Comparison of ENCODE assay signal across 9 mouse cellular contexts in the genomic region with DNA sequence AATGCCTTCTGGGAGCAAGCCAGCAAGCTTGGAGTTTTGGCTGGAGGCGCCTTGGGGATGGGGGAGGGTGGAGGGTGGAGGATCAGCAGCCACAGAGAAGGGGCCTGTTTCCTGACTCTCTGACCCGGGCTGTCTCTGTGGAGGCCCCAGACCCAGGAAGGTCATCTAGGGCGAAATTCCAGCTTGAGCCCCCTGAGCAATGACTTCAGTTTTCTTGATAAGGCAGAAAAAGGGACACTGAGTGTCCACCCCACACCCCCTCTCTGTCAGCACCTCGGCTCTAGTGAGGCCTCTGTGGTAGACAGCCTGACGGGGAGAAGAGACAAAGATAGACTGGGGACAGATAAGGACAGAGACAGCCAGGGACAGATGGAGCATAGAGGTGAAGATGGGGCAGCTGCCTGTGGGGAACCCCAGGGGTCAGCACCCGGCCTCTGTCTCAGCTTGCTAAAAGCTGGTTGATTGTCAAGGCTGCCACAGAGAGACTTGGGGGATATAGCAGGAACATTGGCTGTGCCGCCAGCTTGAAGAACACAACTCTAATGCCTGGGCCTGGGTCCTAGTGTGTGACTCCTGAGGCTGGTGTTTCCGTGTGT.
DNase-seq lines count a peak whose midpoint lies in the region; ATAC-seq and TF ChIP-seq lines count a peak whose summit lies in the region.
"Had no signal": no experiment of that assay in that cellular context is flagged by ENCODE, and none has a peak within 500 bp of the region (broad histone marks: within the 10 kb centered on the region; RNA-seq: fewer than 3 reads in every experiment).

No protein-coding gene starts in this region.

- 0 out of 2 replicates have a peak, but pooled peaks cover 1% of the 10 kb centered on the region for H3K36me3 ChIP-seq in lung, embryonic 14.5 days (ENCODE audit: insufficient read depth)
- no peaks in the 10 kb centered on the region for H3K36me3 ChIP-seq in heart, embryonic 11.5 days (ENCODE audit: control insufficient read depth, insufficient read depth, low read length)
- peaks cover 2% of the 10 kb centered on the region for H3K36me3 ChIP-seq in liver, embryonic 12.5 days

- peak; percentile 36 for DNase-seq in adrenal gland, postnatal 10 days
- DNase-seq in adrenal gland, adult 2 months = no peak
- peak; percentile 77 for DNase-seq in lung, embryonic 14.5 days
- no peak for DNase-seq in lung, postnatal 14 days
- no peak for DNase-seq in layer of hippocampus, adult 9-10 months (ENCODE audit: low spot score)
- no peak for DNase-seq in adipocyte (ENCODE audit: low spot score)

- no peak overlapping the region for H3K4me3 ChIP-seq in lung, embryonic 14.5 days (ENCODE audit: low read depth, low read length)
- H3K4me3 ChIP-seq in heart, embryonic 11.5 days (ENCODE audit: low read depth, low read length) = no peak overlapping the region
- H3K4me3 ChIP-seq in liver, embryonic 12.5 days = no peak overlapping the region
- H3K4me3 ChIP-seq: erythroblast, embryonic 14.5 days had no signal

- peak; percentile 52 for ATAC-seq in lung, embryonic 14.5 days (ENCODE audit: insufficient read depth)
- no peak for ATAC-seq in heart, embryonic 11.5 days (replicated peaks; ENCODE audit: insufficient number of reproducible peaks, low FRiP score, low TSS enrichment)
- peak; percentile 54 for ATAC-seq in liver, embryonic 12.5 days

- WGBS in lung, embryonic 14.5 days = 33% methylated on average over 8 of the region's 8 CpGs
- WGBS in heart, embryonic 11.5 days (ENCODE audit: insufficient replicate concordance) = 14% methylated on average over 8 of the region's 8 CpGs
- 25% methylated on average over 8 of the region's 8 CpGs for WGBS in liver, embryonic 12.5 days (ENCODE audit: insufficient replicate concordance)

- H3K9me3 ChIP-seq in lung, embryonic 14.5 days (ENCODE audit: low read depth, low read length) = no peaks in the 10 kb centered on the region
- no peaks in the 10 kb centered on the region for H3K9me3 ChIP-seq in heart, embryonic 11.5 days (replicated peaks; ENCODE audit: control insufficient read depth, low read length)
- no peaks in the 10 kb centered on the region for H3K9me3 ChIP-seq in liver, embryonic 12.5 days (replicated peaks)

- H3K27ac ChIP-seq in lung, embryonic 14.5 days (ENCODE audit: low read depth) = peak overlapping the region; percentile 74; the same call in 1 of the 2 replicates
- H3K27ac ChIP-seq in heart, embryonic 11.5 days (ENCODE audit: low read depth, low read length) = peak overlapping the region; percentile 78
- H3K27ac ChIP-seq in liver, embryonic 12.5 days = no peak overlapping the region

- no peaks in the 10 kb centered on the region for H3K27me3 ChIP-seq in lung, embryonic 14.5 days (ENCODE audit: insufficient read depth, low read length)
- H3K27me3 ChIP-seq in heart, embryonic 11.5 days (ENCODE audit: control insufficient read depth, insufficient read depth, low read length) = 0 out of 2 replicates have a peak, but pooled peaks cover 2% of the 10 kb centered on the region
- H3K27me3 ChIP-seq in liver, embryonic 12.5 days (replicated peaks) = no peaks in the 10 kb centered on the region

- H3K9ac ChIP-seq in lung, embryonic 14.5 days = no peak overlapping the region
- no peak overlapping the region for H3K9ac ChIP-seq in heart, embryonic 11.5 days (ENCODE audit: low read depth, low read length)
- no peak overlapping the region for H3K9ac ChIP-seq in liver, embryonic 12.5 days

- peaks cover 11% of the 10 kb centered on the region for H3K4me1 ChIP-seq in lung, embryonic 14.5 days (ENCODE audit: insufficient read depth)
- H3K4me1 ChIP-seq in heart, embryonic 11.5 days (ENCODE audit: control insufficient read depth, insufficient read depth, low read length) = peaks cover 25% of the 10 kb centered on the region
- peaks cover 11% of the 10 kb centered on the region for H3K4me1 ChIP-seq in liver, embryonic 12.5 days

- TF ChIP-seq CTCF in lung, embryonic 14.5 days (IDR thresholded peaks at IDR 0.05; ENCODE audit: low read depth) = no peak

- H3K4me2 ChIP-seq in lung, embryonic 14.5 days = no peak overlapping the region
- H3K4me2 ChIP-seq in heart, embryonic 11.5 days = 0 out of 2 replicates have a peak overlapping the region, but pooled peaks have one; percentile 14
- no peak overlapping the region for H3K4me2 ChIP-seq in liver, embryonic 12.5 days

Comparison
In these comparisons a context has a peak if more than half of its experiments do, and no peak if none do; other contexts are left out.
1. DNase-seq: peak in adrenal gland, postnatal 10 days (single experiment) and lung, embryonic 14.5 days (single experiment); none in adrenal gland, adult 2 months (single experiment), lung, postnatal 14 days (single experiment), layer of hippocampus, adult 9-10 months (single experiment) and adipocyte (single experiment).